ENCODE assay signal across 8 mouse cellular contexts in genomic region chr10:121689591-121690314, GRCm38 (mm10). TPM values are rescaled to one million over a fixed set of nuclear protein-coding genes. Genes with fewer than 3 reads are reported as not detected.
DNase-seq lines count a peak whose midpoint lies in the region; ATAC-seq and TF ChIP-seq lines count a peak whose summit lies in the region.

No protein-coding gene starts in this region.

- H3K9me3 ChIP-seq in forebrain, embryonic 16.5 days (ENCODE audit: control insufficient read depth, low read length) = no peaks in the 10 kb centered on the region
- H3K9me3 ChIP-seq in liver, postnatal 0 days (ENCODE audit: low read length) = no peaks in the 10 kb centered on the region
- no peaks in the 10 kb centered on the region for H3K9me3 ChIP-seq in neural tube, embryonic 15.5 days (replicated peaks)

- WGBS in forebrain, embryonic 16.5 days = 22% methylated on average over 15 of the region's 15 CpGs
- 31% methylated on average over 15 of the region's 15 CpGs for WGBS in liver, postnatal 0 days (ENCODE audit: insufficient replicate concordance)
- 20% methylated on average over 15 of the region's 15 CpGs for WGBS in neural tube, embryonic 15.5 days

- no peaks in the 10 kb centered on the region for H3K27me3 ChIP-seq in forebrain, embryonic 16.5 days (replicated peaks; ENCODE audit: control insufficient read depth, insufficient read depth, low read length)
- H3K27me3 ChIP-seq in liver, postnatal 0 days (ENCODE audit: insufficient read depth, low read length) = no peaks in the 10 kb centered on the region
- H3K27me3 ChIP-seq in neural tube, embryonic 15.5 days (replicated peaks) = no peaks in the 10 kb centered on the region

- peak; percentile 82 for ATAC-seq in forebrain, embryonic 16.5 days
- ATAC-seq in liver, postnatal 0 days = peak; percentile 54; the same call in 1 of the 2 replicates
- peak; percentile 88 for ATAC-seq in neural tube, embryonic 15.5 days (ENCODE audit: low FRiP score)

- H3K9ac ChIP-seq in forebrain, embryonic 16.5 days (replicated peaks; ENCODE audit: low read depth, low read length) = no peak overlapping the region
- H3K9ac ChIP-seq in liver, postnatal 0 days (replicated peaks) = no peak overlapping the region
- H3K9ac ChIP-seq in neural tube, embryonic 15.5 days (replicated peaks) = no peak overlapping the region

- no peak for TF ChIP-seq EP300 in liver, postnatal 0 days (IDR thresholded peaks at IDR 0.05; ENCODE audit: low read depth)

- H3K4me3 ChIP-seq in forebrain, embryonic 16.5 days (replicated peaks; ENCODE audit: low read length) = no peak overlapping the region
- H3K4me3 ChIP-seq in liver, postnatal 0 days (ENCODE audit: low read depth, low read length) = no peak overlapping the region
- H3K4me3 ChIP-seq in neural tube, embryonic 15.5 days (replicated peaks) = no peak overlapping the region

- no peaks in the 10 kb centered on the region for H3K4me1 ChIP-seq in forebrain, embryonic 16.5 days (replicated peaks; ENCODE audit: control insufficient read depth, insufficient read depth, low read length)
- H3K4me1 ChIP-seq in liver, postnatal 0 days (ENCODE audit: insufficient read depth) = no peaks in the 10 kb centered on the region
- H3K4me1 ChIP-seq in neural tube, embryonic 15.5 days = peaks cover 7% of the 10 kb centered on the region; the same call in 1 of the 2 replicates

- H3K36me3 ChIP-seq in forebrain, embryonic 16.5 days (ENCODE audit: control insufficient read depth, insufficient read depth) = no peaks in the 10 kb centered on the region
- no peaks in the 10 kb centered on the region for H3K36me3 ChIP-seq in liver, postnatal 0 days (replicated peaks; ENCODE audit: insufficient read depth, low read length)
- no peaks in the 10 kb centered on the region for H3K36me3 ChIP-seq in neural tube, embryonic 15.5 days

- TF ChIP-seq CTCF in liver, postnatal 0 days (IDR thresholded peaks at IDR 0.05; ENCODE audit: low read depth) = peak; percentile 81

- no peak overlapping the region for H3K4me2 ChIP-seq in forebrain, embryonic 16.5 days (ENCODE audit: low read length)
- no peak overlapping the region for H3K4me2 ChIP-seq in liver, postnatal 0 days (ENCODE audit: low read depth, low read length)
- peak overlapping the region; percentile 40 for H3K4me2 ChIP-seq in neural tube, embryonic 15.5 days

- no peak overlapping the region for H3K27ac ChIP-seq in forebrain, embryonic 16.5 days (ENCODE audit: low read length)
- H3K27ac ChIP-seq in liver, postnatal 0 days (ENCODE audit: low read depth) = no peak overlapping the region
- peak overlapping the region; percentile 30; the same call in 1 of the 2 replicates for H3K27ac ChIP-seq in neural tube, embryonic 15.5 days (replicated peaks)

- peak; percentile 35 for DNase-seq in Muller cell, postnatal 12 days (ENCODE audit: inconsistent ontology term)
- peak; percentile 21 to 22 for DNase-seq in cerebellum, adult 18-20 months
- DNase-seq in heart, postnatal 4 days = peak; percentile 91
- peak; percentile 63 for DNase-seq in layer of hippocampus, adult 11-12 months (ENCODE audit: low spot score)
- peak; percentile 65 for DNase-seq in liver, postnatal 0 days
- peak; percentile 52 for DNase-seq in thymus, postnatal 4 days

RNA-seq across cellular contexts. Expression of gene D930020B18Rik, which starts 48.4 kb away (rescaled TPM):
- polyA plus RNA-seq in forebrain, embryonic 16.5 days (2015; fragmentation: Nextera tagmentation; extraction: Ambion mirVana) = 0.27 and 0.40 TPM in 2 replicates
- total RNA-seq in heart, postnatal 4 days (2021) = not detected
- polyA plus RNA-seq in liver, postnatal 0 days (2015; fragmentation: Nextera tagmentation; extraction: Ambion mirVana) = not detected in 2 replicates
- 0.17 and 0.23 TPM in 2 replicates for polyA plus RNA-seq in neural tube, embryonic 15.5 days (2015; fragmentation: Nextera tagmentation; extraction: Ambion mirVana)

RNA-seq across cellular contexts. Expression of gene BC048403, which starts 50.0 kb away (rescaled TPM):
- polyA plus RNA-seq in forebrain, embryonic 16.5 days (2015; fragmentation: Nextera tagmentation; extraction: Ambion mirVana) = 3.3 TPM in 2 replicates
- 1 to 10 TPM; 2.7 to 2.9 TPM for total RNA-seq in heart, postnatal 4 days (2021)
- polyA plus RNA-seq in liver, postnatal 0 days (2015; fragmentation: Nextera tagmentation; extraction: Ambion mirVana) = 1.6 and 1.9 TPM in 2 replicates
- polyA plus RNA-seq in neural tube, embryonic 15.5 days (2015; fragmentation: Nextera tagmentation; extraction: Ambion mirVana) = 2.3 and 2.8 TPM in 2 replicates

Comparison
In these comparisons a context has a peak if more than half of its experiments do, and no peak if none do; other contexts are left out.
1. DNase-seq: peak in every context shown above with its lines; median percentile 91 in heart, postnatal 4 days; 65 in liver, postnatal 0 days; 63 in layer of hippocampus, adult 11-12 months; 52 in thymus, postnatal 4 days; 35 in Muller cell, postnatal 12 days; 22 in cerebellum, adult 18-20 months.